Mouse (Mus musculus) NIH3T3 (cell line): ENCODE results near the gene Gm10031.

Experiments used
- DNase-seq: peaks from one replicate; pipeline ENCODE4 v3.0.0-alpha.2; 2012; ENCODE audit warnings: low read depth

Gene Gm10031

DNA sequence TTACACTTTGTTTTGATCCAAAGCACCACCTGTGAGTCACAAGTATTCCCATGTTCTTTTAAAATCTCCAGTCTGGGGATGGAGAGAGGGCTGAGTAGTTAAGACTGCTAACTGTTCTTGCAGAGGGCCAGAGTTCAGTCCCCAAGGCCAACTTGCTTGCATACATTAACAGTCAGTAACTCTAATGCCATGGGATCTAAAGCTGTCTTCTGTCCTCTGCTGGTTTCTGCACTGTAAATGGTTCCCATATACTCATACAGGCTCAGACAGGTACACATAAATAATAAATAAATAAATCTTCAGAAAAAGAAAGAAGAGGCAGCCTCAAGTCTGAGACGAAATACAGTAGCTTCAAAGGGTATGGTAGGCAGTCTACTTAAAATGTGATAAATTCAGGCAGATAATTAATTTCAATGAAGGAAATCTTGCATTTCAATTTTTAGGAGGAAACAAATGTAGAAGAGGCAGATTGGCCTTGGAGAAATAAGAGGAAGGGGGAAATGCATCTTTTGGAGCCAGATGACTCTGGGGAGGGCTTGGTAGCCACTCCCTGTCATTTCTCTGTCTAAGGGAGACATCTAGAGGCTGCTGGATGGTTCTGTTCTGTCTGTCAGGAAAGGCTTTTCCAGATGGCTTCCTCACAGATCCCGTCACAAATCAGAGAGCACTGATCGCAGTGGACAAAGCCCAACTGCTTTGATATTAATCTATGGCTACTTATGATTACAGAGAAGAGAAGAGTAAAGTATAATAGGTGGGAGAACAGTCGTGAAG is 16.2 kb downstream of the Gm10031 start:
- peak; percentile 74 for DNase-seq

DNA sequence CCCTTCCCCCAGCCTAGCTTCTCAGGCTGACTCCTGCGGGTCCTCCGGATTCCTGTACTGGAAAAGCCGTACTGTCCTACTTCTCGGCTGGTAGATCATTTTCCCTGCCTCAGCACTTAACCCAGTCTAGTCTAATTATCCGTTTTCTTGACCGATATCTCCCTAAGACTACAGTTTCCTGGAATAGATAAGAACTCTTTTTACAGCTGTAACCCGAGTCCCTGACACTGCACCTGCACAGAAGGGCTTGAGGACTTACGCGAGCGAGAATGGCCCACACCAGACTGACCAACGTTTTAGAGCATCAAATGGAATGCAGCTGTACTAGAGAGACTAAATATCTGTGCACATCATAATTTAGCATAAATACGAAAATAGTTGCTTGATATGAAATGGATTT is 20.2 kb downstream of the Gm10031 start:
- DNase-seq, result no peak

DNA sequence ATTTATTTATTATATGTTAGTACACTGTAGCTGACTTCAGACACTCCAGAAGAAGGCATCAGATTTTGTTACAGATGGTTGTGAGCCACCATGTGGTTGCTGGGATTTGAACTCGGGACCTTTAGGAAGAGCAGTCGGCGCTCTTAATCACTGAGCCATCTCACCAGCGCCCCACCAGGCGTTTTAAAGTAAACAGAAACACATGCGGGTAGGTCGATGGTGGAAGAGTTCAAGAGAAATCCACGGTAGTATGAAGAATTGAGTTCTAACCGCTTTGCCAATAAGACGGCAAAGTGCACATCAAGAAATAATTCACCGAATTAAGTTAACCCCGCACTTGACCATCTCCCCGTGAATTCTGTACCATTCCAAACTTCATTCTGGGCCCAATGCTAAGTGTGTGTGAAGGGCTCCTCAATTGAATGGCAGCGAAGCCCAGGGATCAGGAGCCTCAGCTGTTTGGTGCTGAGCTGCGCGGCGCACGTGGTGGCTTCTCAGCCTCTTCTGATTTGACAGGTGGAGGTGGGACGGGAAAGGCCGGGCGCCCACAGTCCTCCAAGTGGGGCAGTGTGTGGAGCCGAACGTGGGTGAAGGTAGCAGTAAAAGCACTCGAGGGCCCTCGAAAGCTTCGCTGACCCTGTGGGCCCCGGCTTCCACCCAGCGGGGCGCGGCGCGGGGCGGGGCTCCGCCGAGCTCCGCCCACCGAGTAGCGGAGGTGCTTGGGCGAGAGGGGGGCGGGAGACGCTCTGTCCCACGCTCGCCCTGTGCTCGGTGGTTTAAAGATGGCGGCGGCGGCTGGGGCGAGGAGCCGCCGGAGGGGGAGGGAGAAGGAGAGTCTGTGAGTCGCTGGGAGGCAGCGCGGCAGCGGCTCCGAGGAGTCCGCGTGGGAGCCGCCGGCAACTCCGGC is 34.5 kb downstream of the Gm10031 start, which contains the start of gene Abl2:
Abl2 (plus strand) TSS at position 763 of the 907 bp plus-strand sequence.
- DNase-seq, result peak; percentile 96

GRCm38 (mm10) chr1:156558950-156559640 is 35.3 kb downstream of the Gm10031 start:
- DNase-seq, result peak; percentile 57

- no peak for DNase-seq
Observed at GRCm38 (mm10) chr1:156559641-156560020, 35.8 kb downstream of the Gm10031 start.

DNA sequence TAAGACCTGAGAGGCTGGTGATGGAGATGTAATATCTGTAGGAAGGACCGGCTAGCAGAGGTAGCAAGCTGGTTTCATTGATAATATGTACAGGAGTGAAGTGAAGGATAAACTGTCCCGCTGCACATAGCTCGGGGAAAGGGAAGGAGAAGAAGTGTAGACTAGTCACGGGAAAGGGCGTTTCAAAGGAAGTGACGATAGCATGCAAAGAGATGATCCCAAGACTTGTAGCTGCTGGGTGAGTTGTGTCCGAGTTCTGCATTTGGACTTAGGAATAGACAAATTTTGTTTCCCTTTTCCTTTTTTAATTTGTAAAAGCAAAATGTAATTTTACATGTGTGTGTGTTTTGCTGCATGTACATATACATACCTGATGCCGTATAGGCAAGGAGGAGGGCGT is 36.7 kb downstream of the Gm10031 start:
- DNase-seq, result no peak

DNA sequence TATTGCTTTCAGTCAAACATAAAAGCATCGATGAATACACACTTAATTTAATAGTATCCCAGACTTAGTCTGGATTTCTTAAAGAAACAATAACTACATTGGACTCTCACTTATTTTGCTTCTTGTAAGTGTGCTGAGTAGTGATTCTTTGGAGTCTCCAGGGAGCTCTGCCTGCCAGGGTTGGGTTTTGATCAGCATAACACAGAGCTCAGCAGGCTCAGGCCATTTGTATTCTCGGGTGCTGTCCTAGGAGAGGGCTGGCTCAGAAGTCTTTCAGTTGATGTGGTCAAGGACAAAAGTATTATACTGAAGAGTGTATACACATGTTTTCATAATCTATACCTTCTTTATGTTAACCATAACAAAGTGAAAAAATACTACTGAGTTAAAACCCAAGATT is 41.5 kb downstream of the Gm10031 start:
- no peak for DNase-seq

DNA sequence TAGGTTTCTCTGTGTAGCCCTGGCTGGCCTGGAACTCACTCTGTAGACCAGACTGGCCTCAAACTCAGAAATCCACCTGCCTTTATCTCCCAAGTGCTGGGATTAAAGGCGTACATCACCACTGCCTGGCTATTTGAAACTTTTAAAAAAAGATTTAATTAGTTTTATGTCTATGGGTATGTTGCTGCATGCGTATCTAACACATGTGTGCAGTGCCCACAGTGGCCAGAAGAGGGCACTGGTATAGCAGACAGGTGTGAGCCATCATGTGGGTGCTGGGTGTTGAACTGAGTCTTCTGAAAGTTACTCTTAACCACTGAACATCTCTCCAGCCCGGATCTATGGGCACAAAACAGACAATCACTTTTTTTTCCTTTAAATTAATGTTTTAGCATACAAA is 42.3 kb downstream of the Gm10031 start:
- DNase-seq, result peak; percentile 50

DNA sequence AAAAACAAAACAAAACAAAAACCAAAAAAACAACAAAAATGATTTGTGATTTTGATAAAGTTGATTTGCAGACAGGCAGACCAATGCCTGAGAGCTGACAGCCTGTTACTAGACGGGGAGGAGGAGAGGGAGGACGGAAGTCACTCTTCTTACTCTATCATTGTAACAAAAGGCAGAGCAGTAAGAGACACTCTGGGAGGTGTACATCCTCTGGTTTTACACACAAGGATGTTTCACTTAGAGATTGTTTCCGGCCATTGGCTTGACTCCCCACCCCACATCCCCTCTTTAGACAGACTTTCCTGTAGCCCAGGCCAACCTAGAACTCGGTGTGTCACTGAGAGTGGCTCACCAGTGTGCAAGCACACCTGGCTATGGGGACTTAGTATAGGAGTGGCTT is 45.8 kb downstream of the Gm10031 start:
- DNase-seq, result no peak

DNA sequence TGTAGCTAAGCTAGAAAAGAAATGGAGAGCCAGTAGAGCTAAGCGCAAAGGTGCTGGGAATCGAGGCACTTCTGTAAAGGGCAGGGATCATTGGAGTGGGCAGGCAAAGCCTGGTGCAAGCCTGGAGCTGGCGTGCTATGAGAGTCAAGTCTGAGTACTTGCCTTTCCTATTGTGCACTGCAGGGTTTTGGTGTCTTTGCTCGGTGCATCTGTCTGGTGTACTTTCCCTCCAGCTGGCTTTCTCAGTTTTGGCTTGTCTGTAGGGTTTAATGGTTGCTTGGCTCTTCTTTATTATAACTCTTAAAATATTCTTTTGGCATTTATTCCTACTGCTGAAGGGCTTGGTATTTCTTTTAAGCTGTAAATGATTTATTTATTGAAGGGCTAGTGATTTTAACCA is 49.1 kb downstream of the Gm10031 start:
- no peak for DNase-seq
